Mouse (Mus musculus) small intestine, adult 2 months (tissue): Measurements from ENCODE around the gene Slco3a1.

Experiments used
- CTCF ChIP-seq: fragments of 200-500 bp; IDR thresholded peaks from 2 replicates; pipeline ENCODE4 v1.5.1; 2012; ENCODE audit warnings: low read depth, mild to moderate bottlenecking, control low read depth, inconsistent platforms, low read length, moderate library complexity, mixed read lengths; ENCODE audit not compliant: insufficient replicate concordance, insufficient read length; ENCODE audit errors: extremely low read depth
- POLR2A ChIP-seq: fragments of 200-500 bp; IDR thresholded peaks from 2 replicates; pipeline ENCODE4 v1.6.1; 2012; ENCODE audit warnings: low read depth, mild to moderate bottlenecking, control low read depth, inconsistent platforms, low read length, moderate library complexity

DNA sequence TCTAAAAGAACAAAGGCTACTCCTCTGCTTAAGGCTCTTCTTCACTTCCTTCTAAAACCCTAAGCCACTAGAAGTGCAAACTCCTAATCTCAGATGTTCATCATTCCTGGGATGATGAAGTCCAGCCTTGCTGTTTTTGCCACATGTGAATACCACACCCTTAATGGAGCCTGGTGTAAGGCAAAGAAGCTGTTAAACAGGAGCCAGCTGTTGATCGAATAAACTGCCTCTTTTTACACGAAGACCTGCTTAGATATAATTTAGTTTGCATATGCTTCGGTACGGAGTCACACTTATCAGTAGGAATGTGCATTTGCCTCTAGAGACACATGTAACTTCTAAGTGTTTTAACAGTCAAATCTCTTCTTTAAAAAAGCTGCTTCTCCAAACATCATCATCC is 2.0 kb downstream of the Slco3a1 start:
- TF ChIP-seq CTCF, result no peak
- no peak for TF ChIP-seq POLR2A
